9 mouse cellular contexts compared by ENCODE assay signal in genomic region chr2:93283481-93284293, GRCm38 (mm10). TPM values are rescaled to one million over a fixed set of nuclear protein-coding genes. Genes with fewer than 3 reads are reported as not detected.
DNase-seq lines count a peak whose midpoint lies in the region; ATAC-seq and TF ChIP-seq lines count a peak whose summit lies in the region.
"Had no signal": no experiment of that assay in that cellular context is flagged by ENCODE, and none has a peak within 500 bp of the region (broad histone marks: within the 10 kb centered on the region; RNA-seq: fewer than 3 reads in every experiment).

No protein-coding gene starts in this region.

- CTCF ChIA-PET in Patski (lab: Charles Lee) = interaction anchor here (0.9 to 1.5 kb wide), 3 partner anchors 50 to 517 kb away, joined by 3 to 6 read pairs (median 4); no protein-coding TSS in a partner anchor

- no peak for TF ChIP-seq CTCF in heart, adult 2 months (IDR thresholded peaks at IDR 0.05)
- no peak for TF ChIP-seq CTCF in Patski (IDR thresholded peaks at IDR 0.05)
- no peak for TF ChIP-seq CTCF in forebrain, postnatal 0 days (IDR thresholded peaks at IDR 0.05; ENCODE audit: low read depth)

- H3K9me3 ChIP-seq in heart, embryonic 11.5 days (replicated peaks; ENCODE audit: control insufficient read depth, low read length) = no peaks in the 10 kb centered on the region
- no peaks in the 10 kb centered on the region for H3K9me3 ChIP-seq in forebrain, postnatal 0 days (ENCODE audit: low read length)
- H3K9me3 ChIP-seq in midbrain, embryonic 14.5 days (ENCODE audit: control insufficient read depth, low read length) = no peaks in the 10 kb centered on the region

- H3K79me2 ChIP-seq in heart, adult 2 months (replicated peaks; ENCODE audit: control insufficient read depth, insufficient read depth, low read length) = no peaks in the 10 kb centered on the region

- H3K27me3 ChIP-seq in heart, embryonic 11.5 days (ENCODE audit: control insufficient read depth, insufficient read depth, low read length) = no peaks in the 10 kb centered on the region
- H3K27me3 ChIP-seq in heart, adult 2 months (ENCODE audit: control insufficient read depth, insufficient read depth, low read length) = no peaks in the 10 kb centered on the region
- no peaks in the 10 kb centered on the region for H3K27me3 ChIP-seq in Patski
- H3K27me3 ChIP-seq in forebrain, postnatal 0 days (ENCODE audit: insufficient read depth, low read length) = no peaks in the 10 kb centered on the region
- no peaks in the 10 kb centered on the region for H3K27me3 ChIP-seq in midbrain, embryonic 14.5 days (ENCODE audit: control insufficient read depth, insufficient read depth, low read length)

- H3K4me3 ChIP-seq in heart, embryonic 11.5 days (ENCODE audit: low read depth, low read length) = no peak overlapping the region
- H3K4me3 ChIP-seq in heart, adult 2 months = no peak overlapping the region
- no peak overlapping the region for H3K4me3 ChIP-seq in forebrain, postnatal 0 days (ENCODE audit: low read depth, low read length)
- no peak overlapping the region for H3K4me3 ChIP-seq in midbrain, embryonic 14.5 days (replicated peaks; ENCODE audit: low read depth, low read length)

- no peak for TF ChIP-seq EP300 in heart, adult 2 months (IDR thresholded peaks at IDR 0.05; ENCODE audit: insufficient read depth, low read depth, low read length)

- WGBS in heart, embryonic 11.5 days (ENCODE audit: insufficient replicate concordance) = 28% methylated on average over 7 of the region's 7 CpGs
- 49% methylated on average over 7 of the region's 7 CpGs for WGBS in heart, adult 2 months
- 22% methylated on average over 7 of the region's 7 CpGs for WGBS in forebrain, postnatal 0 days
- WGBS in midbrain, embryonic 14.5 days = 15% methylated on average over 7 of the region's 7 CpGs

- H3K27ac ChIP-seq in heart, embryonic 11.5 days (ENCODE audit: low read depth, low read length) = peak overlapping the region; percentile 73
- no peak overlapping the region for H3K27ac ChIP-seq in heart, adult 2 months
- H3K27ac ChIP-seq in forebrain, postnatal 0 days (ENCODE audit: low read depth, low read length) = no peak overlapping the region
- peak overlapping the region; percentile 93; the same call in 1 of the 2 replicates for H3K27ac ChIP-seq in midbrain, embryonic 14.5 days (replicated peaks; ENCODE audit: low read depth, low read length)

- ATAC-seq in heart, embryonic 11.5 days (replicated peaks; ENCODE audit: insufficient number of reproducible peaks, low FRiP score, low TSS enrichment) = 0 out of 2 replicates have a peak, but pooled peaks have one; percentile 32
- ATAC-seq in Patski = peak; percentile 36
- ATAC-seq in forebrain, postnatal 0 days = 0 out of 2 replicates have a peak, but pooled peaks have one; percentile 3
- ATAC-seq in midbrain, embryonic 14.5 days (ENCODE audit: low FRiP score, low TSS enrichment) = no peak
- no peak for ATAC-seq in megakaryocyte progenitor cell, adult 5-6 weeks (replicated peaks; ENCODE audit: poor library complexity)

- intact Hi-C loops in heart, adult 2 months (cut with DNase I) = no loop called here
- intact Hi-C loops in gastrocnemius, postnatal 14 days (cut with DNase I; ENCODE audit: low total_unique reads) = no loop called here
- intact Hi-C loops in left cerebral cortex, postnatal 14 days (cut with DNase I) = no loop called here

- no peak overlapping the region for H3K4me2 ChIP-seq in heart, embryonic 11.5 days
- H3K4me2 ChIP-seq in forebrain, postnatal 0 days (ENCODE audit: low read depth) = no peak overlapping the region
- H3K4me2 ChIP-seq in midbrain, embryonic 14.5 days (ENCODE audit: low read length) = no peak overlapping the region

- no peak for DNase-seq in heart, adult 2 months
- no peak for DNase-seq in Patski (ENCODE audit: low read depth, low spot score)
- no peak for DNase-seq in forebrain, postnatal 0 days
- DNase-seq in midbrain, embryonic 14.5 days = no peak
- DNase-seq in gastrocnemius, postnatal 14 days = no peak
- DNase-seq in left cerebral cortex, postnatal 14 days (ENCODE audit: low spot score in 2 of 2) = no peak
- DNase-seq: cerebellum, postnatal 10 days had no signal

- POLR2A ChIA-PET in Patski (lab: Charles Lee) = interaction anchor here (0.8 kb wide), 1 partner anchor 15 kb away, joined by 3 read pairs; no protein-coding TSS in a partner anchor

- peaks cover 77% of the 10 kb centered on the region for H3K4me1 ChIP-seq in heart, embryonic 11.5 days (ENCODE audit: control insufficient read depth, insufficient read depth, low read length)
- no peaks in the 10 kb centered on the region; the same call in none of the 2 replicates for H3K4me1 ChIP-seq in heart, adult 2 months (ENCODE audit: control insufficient read depth, insufficient read depth, low read length)
- H3K4me1 ChIP-seq in forebrain, postnatal 0 days (ENCODE audit: insufficient read depth) = peaks cover 21% of the 10 kb centered on the region
- H3K4me1 ChIP-seq in midbrain, embryonic 14.5 days (ENCODE audit: control insufficient read depth, insufficient read depth, low read length) = peaks cover 82% of the 10 kb centered on the region

- H3K36me3 ChIP-seq in heart, embryonic 11.5 days (ENCODE audit: control insufficient read depth, insufficient read depth, low read length) = no peaks in the 10 kb centered on the region
- H3K36me3 ChIP-seq in heart, adult 2 months (ENCODE audit: control insufficient read depth, insufficient read depth, low read length) = no peaks in the 10 kb centered on the region
- no peaks in the 10 kb centered on the region for H3K36me3 ChIP-seq in forebrain, postnatal 0 days (ENCODE audit: insufficient read depth)
- H3K36me3 ChIP-seq in midbrain, embryonic 14.5 days (ENCODE audit: control insufficient read depth, insufficient read depth, low read length) = no peaks in the 10 kb centered on the region

- in situ Hi-C loops in Patski (cut with MboI; ENCODE audit: low pct_unique_long_range_greater_than_20kb) = no loop called here

- TF ChIP-seq POLR2A in heart, adult 2 months (IDR thresholded peaks at IDR 0.05; ENCODE audit: insufficient read depth, low read depth, low read length) = no peak

- no peak overlapping the region for H3K9ac ChIP-seq in heart, embryonic 11.5 days (ENCODE audit: low read depth, low read length)
- no peak overlapping the region for H3K9ac ChIP-seq in heart, adult 2 months (ENCODE audit: low read depth, low read length)
- no peak overlapping the region for H3K9ac ChIP-seq in forebrain, postnatal 0 days
- H3K9ac ChIP-seq in midbrain, embryonic 14.5 days (replicated peaks; ENCODE audit: low read length) = no peak overlapping the region

RNA-seq across cellular contexts. Expression of gene Tspan18, which starts 50.6 kb away (rescaled TPM):
- 75.5 and 84.5 TPM in 2 replicates for polyA plus RNA-seq in heart, embryonic 11.5 days (2014; fragmentation: Nextera tagmentation; extraction: Ambion mirVana)
- 10 to 100 TPM in 1 of 2 experiments, 1 to 10 TPM in 1; 9.4 to 16.0 TPM for total RNA-seq in heart, adult 2 months (2021)
- 21.3 and 23.8 TPM in 2 replicates for polyA plus RNA-seq in heart, adult 2 months (2012; rRNA removed)
- 16.6 TPM for polyA plus RNA-seq in Patski (2021)
- 14.8 and 23.1 TPM in 2 replicates for total RNA-seq in forebrain, postnatal 0 days (2014; rRNA removed)
- 14.4 and 18.1 TPM in 2 replicates for polyA plus RNA-seq in forebrain, postnatal 0 days (2015; fragmentation: Nextera tagmentation; extraction: Ambion mirVana)
- polyA plus RNA-seq in midbrain, embryonic 14.5 days (2014; fragmentation: Nextera tagmentation; extraction: Ambion mirVana) = 21.2 and 27.8 TPM in 2 replicates
- total RNA-seq in gastrocnemius, postnatal 14 days (2021) = 10 to 100 TPM in 1 of 2 experiments, 1 to 10 TPM in 1; 9.7 to 11.4 TPM
- total RNA-seq in megakaryocyte progenitor cell, adult 5-6 weeks (2015) = 0.39 TPM in 1 of 2 replicates, not detected in the other
- not detected in 2 replicates for total RNA-seq in megakaryocyte progenitor cell, adult 5-6 weeks (2017)
- total RNA-seq in left cerebral cortex, postnatal 14 days (2021) = 1 to 10 TPM; 3.5 to 7.4 TPM

Comparison
In these comparisons a context has a peak if more than half of its experiments do, and no peak if none do; other contexts are left out.
1. H3K27ac ChIP-seq: peak in heart, embryonic 11.5 days (single experiment) and midbrain, embryonic 14.5 days (single experiment); none in heart, adult 2 months (single experiment) and forebrain, postnatal 0 days (single experiment).
2. ATAC-seq: peak in heart, embryonic 11.5 days (single experiment), Patski (single experiment) and forebrain, postnatal 0 days (single experiment); none in midbrain, embryonic 14.5 days (single experiment) and megakaryocyte progenitor cell, adult 5-6 weeks (single experiment).